Mouse (Mus musculus): Measurements from ENCODE around the gene Eif3d.

DNA sequence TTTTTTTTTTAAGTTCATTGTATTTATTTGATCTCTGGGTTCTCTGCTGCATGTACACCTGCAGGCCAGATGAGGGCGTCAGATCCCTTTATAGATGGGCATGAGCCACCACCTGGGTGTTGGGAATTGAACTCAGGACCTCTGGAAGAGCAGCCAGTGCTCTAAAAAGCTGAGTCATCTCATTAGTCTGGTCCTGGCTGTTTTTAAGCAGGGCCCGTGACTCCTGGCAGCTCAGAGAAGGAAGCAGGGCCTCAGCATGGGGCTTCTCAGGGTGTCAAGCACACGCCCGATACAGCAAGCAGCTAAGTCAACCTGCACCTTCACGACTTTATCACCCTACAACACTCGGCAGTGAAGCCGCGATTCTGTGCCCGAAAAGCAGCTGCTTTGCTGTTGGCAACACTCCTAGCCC, 5.5 kb downstream of the Eif3d start:
- TF ChIP-seq FLI1 (IDR thresholded peaks at IDR 0.05; ENCODE audit: low read length) (no peak), GATA1 (IDR thresholded peaks at IDR 0.05; ENCODE audit: borderline replicate concordance, low read length) (no peak)

Data from megakaryocyte, embryonic 14.5 days (primary cell).